Mouse (Mus musculus) skeletal muscle tissue, adult 2 months (tissue): Measurements from ENCODE around the gene Nrxn2.

ENCODE experiments used
- DNase-seq: peaks from one replicate; pipeline ENCODE4 v3.0.0-alpha.2; 2012; ENCODE audit warnings: low read depth, low spot score

Gene Nrxn2

DNA sequence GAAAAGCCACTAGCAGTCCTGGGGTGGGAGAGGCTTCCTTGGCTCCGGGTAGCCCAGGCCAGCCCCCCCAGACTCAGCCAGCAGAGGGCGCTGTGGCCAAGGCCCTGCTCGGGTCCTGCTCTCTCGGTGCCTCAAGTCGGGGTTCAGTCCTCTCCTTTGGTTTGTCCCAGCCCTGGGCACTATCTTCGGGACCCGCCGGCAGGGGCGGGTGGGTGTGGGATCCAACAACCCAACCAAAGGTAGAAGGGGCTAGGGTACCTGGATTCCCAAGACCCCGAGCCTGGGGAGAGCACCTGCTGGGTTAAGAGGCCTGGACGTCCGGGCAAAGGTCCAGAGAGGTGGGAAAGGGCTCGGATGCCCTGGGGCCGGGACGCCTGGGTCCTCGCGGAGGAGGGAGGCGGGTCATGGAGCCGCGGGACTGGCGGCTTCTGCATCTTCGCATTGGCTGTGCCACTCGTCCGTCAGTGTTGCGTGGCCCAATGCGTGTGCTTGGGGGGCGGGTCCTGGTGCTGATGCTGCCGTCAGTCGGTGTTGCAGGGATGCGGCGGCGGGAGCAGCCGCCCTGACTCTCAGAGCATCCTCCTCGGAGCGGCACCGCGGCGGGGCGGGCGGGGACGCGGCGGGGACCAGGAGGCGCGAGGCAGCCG, at the start of gene Nrxn2:
Gene Nrxn2 (plus strand): TSS at position 499 of the 647 bp plus-strand sequence.
- DNase-seq: peak; percentile 79

DNA sequence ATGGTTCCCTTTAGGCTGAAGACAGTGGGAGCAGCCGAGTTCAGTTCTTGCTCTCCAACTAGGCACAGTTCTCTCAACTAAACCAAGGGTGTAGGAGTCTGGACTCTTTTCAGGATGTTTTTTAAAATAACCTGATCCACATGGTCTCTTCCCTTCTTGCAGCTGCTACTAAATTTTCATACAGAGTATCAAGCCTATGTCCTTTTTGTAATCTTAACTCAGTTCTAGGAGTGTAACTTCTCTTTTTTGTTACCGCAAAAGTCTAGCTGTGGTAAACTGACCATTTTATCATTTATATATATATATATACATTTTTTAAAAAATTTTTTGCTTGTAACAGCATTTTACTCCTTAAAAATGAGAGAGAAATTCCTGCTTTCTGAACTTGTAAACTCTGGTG, 48.4 kb upstream of the Nrxn2 start:
- no peak for DNase-seq

DNA sequence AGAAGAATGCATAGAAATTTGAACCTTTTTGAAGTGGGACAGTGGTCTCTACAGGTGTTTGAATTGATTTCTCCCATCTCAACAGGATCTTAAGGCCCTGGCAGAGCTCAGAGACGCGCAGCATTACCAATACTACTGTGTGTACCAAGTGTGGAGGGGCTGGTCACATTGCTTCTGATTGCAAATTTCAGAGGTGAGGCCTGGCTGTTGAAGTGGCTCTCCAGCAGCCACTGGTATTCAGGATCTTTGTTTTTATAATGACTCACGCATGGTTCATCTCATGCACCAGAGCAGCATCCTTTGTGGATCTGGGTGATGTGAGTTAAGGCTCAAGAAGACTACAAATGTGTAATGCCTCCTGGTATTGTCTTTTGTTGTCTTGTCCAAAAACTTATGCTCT, 46.1 kb upstream of the Nrxn2 start:
- no peak for DNase-seq

DNA sequence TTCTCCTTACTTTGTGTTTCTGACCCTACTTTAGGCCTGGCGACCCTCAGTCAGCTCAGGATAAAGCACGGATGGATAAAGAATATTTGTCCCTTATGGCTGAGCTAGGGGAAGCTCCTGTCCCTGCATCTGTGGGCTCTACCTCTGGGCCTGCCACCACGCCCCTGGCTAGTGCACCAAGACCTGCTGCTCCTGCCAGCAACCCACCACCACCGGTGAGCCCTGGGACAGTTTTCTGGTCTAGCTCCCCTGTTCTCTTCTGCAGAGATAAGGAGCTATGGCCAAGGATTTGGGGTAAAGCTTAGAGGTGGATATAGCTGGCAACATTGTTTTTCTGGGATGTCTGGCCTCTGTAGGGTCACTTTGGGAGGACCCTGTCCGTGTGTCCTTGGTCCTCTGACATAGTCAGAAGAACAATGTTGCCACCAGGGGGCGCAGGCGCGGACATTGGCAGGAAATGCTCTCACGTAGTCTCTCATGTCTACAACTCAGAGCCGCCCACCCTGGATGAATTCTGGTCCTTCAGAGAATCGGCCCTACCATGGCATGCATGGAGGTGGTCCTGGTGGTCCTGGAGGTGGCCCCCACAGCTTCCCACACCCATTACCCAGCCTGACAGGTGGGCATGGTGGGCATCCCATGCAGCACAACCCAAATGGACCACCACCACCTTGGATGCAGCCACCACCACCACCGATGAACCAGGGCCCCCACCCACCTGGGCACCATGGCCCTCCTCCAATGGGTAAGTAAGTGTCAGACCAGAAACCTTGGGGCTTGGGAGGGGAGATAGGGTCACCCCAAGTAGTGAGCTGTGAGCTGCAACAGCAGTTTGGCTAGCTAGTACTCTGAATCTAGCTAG, 44.8 kb upstream of the Nrxn2 start:
- DNase-seq: peak; percentile 75

DNA sequence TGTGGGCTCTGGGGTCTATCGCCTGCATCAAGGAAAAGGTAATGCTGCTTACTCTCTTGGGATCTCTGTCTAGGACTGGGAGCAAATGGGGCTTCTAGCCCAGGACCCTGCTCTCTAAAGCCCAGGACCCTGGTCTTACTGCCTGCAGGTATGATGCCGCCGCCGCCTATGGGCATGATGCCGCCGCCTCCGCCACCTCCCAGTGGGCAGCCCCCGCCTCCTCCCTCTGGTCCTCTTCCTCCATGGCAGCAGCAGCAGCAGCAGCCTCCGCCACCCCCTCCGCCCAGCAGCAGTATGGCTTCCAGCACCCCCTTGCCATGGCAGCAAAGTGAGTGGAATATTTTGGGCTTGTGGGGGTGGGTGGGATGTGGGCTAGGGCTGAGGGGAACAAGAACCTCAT, 44.0 kb upstream of the Nrxn2 start:
- DNase-seq: no peak

DNA sequence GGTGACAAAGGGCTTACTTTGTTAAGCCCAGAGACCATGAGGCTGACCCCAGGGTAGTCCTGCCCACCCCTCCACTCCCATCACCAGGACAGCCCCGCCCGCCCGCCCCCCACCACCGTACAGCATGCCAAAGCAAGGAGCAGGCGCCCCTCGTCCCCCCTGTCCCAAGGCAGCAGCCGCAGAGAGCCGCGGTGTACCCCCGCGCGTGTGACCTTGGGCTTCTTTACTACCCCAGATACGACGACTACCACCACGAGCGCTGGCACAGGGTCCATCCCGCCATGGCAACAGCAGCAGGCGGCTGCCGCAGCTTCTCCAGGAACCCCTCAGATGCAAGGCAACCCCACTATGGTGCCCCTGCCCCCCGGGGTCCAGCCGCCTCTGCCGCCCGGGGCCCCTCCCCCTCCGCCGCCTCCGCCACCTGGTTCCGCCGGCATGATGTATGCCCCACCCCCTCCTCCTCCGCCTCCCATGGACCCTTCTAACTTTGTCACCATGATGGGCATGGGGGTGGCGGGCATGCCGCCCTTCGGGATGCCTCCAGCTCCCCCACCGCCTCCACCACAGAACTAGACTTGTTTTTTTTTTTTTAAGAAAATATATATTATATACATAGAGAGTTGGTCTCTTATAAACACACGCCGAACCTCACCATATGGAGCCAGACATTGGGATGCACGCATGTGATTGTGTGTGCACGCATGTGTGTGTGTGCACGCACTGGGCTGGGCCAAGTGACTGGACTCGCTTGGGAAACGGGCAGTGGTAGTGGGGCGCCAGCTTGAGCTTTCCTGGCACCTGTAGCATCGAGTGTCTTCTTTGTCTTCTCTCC, 42.9 kb upstream of the Nrxn2 start:
- DNase-seq: no peak

DNA sequence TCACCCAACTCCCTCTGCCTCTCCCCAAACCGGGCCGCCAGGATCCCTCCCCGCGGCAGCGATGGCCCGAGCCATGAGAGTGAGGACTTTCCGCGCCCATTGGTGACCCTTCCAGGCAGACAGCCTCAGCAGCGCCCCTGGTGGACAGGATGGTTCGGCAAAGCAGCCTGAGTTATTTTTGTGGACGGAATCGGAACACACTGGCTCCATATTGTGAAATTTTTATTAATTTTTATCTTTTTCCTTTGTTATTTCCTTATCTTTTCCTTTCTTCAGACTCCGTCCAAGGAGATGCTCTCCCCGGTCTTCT, 42.3 kb upstream of the Nrxn2 start:
- DNase-seq: no peak

DNA sequence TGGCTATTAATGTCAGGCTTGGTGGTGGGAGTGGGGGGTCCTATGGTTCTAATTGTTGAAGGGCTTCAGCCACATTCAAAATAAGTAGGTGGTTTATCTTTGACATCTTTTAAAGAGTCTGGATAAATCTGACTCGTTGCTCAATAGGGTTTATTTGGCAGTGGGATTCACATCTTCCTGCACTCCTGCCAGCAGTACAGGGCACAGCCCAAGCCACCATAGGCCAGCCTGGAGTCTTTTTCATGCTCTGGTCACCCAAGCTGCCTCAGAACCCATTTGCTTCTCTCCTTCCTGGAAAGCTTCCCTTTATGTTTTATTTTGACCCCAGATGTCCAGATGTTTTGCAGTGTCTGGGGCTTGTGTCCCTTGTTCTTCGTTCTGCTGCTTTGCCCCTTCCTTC, 41.9 kb upstream of the Nrxn2 start:
- DNase-seq: no peak

DNA sequence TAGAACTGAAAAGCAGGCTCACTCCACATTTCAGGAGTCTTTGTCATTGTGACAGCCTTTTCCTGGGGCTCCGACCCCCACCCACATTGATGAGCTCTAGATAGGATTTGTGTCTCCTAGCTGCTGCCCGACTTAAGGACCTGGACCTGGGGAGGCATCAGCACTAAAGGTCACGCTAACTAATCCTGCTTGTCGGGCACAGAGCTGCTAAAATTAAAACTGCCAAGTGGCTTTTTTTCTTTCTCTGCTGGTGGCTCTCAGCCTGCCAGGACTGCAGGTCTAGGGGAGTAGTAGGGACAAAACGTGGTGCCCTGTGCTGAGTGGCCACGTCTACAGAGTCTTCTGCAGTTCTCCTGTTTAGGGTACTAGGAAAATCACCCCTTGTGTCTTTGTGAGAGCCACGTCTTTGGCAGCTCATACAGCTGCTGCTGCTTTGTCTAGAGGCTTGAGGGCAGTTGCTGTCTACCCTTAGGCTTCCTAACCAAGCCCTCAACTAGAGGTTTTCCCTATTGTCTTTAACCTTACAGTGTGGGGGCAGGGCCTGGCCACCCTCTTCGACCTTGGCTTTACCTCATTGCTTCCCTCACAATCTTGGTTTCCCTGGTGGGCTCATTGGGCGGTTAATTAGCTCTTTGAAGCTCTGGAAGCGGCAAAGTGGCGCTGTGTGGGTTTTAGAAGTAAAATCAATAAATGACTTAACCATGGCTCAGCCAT, 41.0 kb upstream of the Nrxn2 start:
- DNase-seq: peak; percentile 82

DNA sequence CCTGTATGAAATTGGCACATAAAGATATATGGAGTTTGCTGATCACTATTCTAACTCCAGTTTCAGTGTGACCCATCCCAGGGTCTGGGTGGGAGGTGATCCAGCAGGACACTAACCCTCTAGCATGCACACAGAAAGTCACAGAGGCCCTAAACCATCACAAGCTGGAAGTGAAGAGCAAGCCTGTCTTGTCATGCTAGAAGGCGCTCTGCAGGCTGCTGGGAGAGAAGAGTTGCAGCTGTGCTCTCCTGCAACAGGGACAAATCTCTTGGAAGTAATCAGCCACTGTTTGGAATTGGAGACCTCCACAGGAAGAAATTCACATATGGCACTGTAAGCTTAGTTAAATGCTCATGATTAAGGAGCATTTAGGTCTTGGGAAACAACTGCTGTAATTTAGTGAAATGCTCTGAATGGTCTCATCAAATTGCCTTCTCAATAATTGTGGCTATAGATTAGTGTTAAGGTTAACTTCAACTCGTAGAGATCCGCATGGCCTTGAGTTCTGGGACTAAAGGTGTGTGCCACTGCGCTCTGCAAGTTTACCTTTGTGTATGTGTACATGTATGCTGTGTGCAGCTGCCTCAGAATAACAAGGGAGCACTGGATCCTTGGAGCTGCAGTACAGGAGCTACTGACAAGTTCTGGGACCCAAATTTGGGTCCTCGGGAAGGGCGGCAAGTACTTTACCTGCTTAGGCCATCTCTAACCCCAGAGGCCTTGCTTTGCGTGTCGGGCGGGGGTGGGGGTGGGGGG, 37.9 kb upstream of the Nrxn2 start:
- no peak for DNase-seq

DNA sequence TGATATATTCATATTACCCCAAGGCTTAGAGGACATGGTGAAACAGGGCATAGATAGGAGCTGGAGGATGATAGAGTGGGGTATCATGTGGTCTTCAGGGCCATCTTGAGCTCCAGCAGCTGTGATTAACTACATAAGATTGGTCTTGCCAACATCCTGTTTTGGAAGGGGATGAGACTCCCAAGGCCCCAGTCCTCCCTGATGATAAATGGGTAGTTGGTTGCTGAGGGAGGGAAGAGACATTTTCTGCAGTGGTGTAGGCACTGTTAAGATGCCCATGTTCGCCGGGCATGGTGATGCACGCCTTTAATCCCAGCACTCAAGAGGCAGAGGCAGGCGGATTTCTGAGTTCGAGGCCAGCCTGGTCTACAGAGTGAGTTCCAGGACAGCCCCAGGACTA, 37.3 kb upstream of the Nrxn2 start:
- DNase-seq: no peak

DNA sequence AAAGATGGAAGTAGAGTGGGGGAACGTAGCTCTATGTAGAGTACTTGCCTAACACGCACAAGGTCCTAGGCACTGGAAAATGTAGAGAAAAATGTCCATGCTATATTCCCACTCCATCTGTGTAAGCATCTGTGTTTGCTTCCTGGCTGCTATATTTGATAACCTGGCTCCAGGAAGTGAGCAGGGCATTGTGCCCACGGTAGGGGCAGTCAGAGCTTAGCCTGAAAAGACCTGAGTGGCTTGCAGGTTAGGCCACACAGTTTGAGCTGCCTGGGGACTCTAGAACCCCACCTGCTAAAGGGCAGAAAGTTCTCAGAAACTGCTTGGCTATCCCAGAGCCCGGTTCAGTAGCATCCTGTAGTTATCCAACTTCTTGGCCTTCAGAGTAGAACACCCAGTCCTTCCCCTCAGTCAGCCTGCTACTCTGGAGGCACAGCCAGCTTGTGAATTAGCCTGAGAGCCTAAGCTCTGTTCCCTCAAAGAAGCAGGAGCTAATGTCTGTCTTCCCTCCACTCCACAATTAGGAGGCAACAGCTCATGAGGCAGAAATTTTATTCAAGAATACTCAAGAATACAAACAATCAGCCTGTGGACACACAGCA, 36.1 kb upstream of the Nrxn2 start:
- peak; percentile 83 for DNase-seq

DNA sequence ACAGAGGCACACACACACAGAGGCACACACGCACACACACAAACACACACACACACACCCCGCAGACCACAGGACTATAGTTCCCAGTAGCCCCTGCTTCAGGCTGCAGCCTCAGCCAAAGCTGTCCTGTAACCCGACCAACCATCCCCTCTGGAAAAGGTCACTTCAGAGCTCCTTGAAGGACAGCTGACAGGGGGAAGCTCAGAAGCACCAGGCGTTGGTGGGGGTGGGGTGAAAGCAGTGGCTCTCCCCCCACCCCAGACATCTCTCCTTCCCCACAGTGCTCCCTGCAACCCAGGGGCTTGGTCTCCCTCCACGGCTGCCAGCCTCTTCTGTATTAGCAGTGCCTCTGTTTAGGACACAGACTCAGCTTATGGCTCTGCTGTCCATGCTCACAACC, 35.1 kb upstream of the Nrxn2 start:
- DNase-seq: peak; percentile 90

DNA sequence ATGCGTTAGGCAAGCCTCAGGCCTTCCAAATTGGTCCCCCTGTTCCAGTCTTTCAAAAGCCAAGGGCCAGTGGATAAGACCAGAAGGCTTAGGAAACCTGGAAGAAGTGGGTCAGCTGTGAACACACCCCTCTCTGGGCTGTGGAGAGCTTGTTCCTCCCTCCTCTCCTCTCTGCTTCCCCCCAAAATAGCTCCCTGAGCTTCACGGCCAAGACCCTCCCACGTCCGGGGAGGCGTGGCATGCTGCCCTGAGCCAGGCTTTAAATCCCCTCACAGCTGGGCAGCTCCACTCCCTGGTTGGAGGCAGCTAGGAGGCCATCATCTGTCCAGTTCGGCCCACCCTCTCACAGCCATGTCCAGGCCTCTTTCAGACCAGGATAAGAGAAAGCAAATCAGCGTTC, 34.4 kb upstream of the Nrxn2 start, which contains the start of gene Pygm:
Gene Pygm (plus strand): TSS at position 272 of the 400 bp plus-strand sequence.
- peak; percentile 98 for DNase-seq

DNA sequence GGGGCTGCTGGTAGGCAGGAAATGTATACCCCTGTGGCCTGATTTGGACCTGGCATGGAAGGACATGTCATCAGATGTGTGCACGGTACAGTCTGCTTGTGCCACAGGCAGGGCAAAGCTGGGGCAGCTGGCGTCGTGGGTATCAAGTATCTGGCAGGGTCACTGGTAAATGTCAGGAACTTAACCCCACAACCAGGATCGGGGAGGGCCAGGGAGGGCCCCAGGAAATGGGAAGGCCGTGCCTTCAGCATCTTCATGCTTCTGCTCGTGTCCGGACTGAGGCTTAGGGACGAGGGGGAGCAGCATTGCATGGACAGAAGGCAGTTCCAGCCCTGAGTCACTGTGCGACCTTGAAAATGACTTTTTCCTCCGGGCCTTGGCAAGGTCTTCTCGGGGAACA, 33.6 kb upstream of the Nrxn2 start:
- peak; percentile 95 for DNase-seq

DNA sequence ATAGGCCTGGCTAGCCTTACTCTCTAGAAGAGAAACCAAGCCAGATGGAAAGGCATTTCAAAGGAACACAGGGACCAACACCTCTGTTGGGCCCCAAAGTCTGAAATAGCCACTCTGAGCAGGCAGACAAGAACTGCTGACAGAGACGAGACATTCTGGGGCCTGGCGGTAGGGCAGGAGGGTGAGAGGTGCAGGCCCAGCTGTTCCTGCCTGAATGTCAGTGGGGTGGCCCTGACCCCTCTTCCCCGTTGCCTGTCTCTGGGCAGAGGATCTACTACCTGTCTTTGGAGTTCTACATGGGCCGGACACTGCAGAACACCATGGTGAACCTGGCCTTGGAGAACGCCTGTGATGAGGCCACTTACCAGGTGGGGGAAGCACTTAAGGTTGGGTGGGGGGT, 33.1 kb upstream of the Nrxn2 start:
- DNase-seq: no peak

DNA sequence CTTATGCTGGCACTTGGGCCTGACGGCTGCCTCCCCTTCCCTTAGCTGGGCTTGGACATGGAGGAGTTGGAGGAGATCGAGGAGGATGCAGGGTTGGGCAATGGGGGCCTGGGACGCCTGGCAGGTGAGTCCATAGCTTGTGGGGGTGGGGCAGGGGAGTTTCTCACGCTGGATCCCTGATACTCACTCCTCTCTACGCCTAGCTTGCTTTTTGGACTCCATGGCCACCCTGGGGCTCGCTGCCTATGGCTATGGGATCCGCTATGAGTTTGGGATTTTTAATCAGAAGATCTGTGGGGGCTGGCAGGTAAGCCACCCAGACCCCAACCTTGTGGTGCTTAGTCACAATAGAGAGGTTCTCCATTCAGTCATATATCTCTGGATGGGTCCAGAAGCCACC, 32.7 kb upstream of the Nrxn2 start:
- no peak for DNase-seq

DNA sequence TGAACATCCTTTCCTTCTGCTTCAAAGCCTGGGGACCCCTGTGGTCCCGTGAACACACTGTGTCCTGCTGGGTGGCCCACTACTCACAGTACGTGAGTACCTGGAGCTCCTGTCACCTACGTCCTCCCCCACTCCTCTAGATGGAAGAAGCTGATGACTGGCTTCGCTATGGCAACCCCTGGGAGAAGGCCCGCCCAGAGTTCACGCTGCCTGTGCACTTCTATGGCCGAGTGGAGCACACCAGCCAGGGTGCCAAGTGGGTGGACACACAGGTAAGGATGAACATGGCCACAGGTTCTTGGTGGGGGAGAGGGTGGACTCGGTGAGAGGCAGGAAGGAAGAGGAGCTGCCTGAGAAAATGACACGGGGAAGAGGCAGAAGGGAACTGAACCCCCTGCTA, 32.3 kb upstream of the Nrxn2 start:
- DNase-seq: no peak

DNA sequence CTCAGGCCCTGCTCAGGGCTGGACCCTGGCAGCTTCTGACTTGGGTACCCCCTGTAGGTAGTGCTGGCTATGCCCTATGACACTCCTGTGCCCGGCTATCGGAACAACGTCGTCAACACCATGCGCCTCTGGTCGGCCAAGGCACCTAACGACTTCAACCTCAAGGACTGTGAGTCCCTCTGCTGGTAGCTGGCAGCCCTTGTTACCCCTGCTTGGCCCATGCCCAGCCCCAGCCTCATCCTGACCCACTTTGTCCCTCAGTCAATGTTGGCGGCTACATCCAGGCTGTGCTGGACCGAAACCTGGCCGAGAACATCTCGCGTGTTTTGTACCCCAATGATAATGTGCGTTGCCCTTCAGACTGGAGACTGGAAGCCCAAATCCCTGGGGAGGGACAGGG, 30.5 kb upstream of the Nrxn2 start:
- peak; percentile 73 for DNase-seq

DNA sequence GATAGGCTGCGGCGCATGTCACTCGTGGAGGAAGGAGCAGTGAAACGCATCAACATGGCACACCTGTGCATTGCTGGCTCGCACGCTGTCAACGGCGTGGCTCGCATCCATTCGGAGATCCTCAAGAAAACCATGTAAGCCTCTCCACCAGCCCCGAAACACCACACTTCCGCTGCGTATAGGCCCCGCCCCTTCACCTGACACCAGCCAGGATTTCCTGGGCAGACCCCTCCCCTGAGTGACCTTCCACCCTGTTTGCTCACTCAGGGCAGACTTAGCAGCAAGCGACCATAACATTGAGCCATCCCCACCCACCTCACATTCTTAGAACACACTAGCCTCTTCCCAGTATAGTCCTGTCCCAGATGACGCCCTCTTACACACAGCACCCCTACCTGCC, 28.7 kb upstream of the Nrxn2 start:
- no peak for DNase-seq

DNA sequence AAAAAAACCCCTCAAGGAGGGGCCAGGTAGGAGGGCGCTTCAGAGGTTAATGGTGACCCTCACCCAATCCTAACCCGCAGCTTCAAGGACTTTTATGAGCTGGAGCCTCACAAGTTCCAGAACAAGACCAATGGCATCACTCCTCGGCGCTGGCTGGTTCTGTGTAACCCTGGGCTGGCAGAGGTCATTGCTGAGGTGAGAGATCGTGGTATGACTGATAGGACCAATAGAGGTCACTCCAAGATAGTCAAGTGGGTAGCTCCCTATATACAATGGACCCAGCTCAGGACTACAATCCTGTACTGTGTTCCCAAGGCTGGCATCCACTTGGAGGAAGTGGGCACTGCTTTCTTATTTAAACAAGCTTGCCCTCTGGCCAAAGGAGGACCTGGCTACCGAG, 28.3 kb upstream of the Nrxn2 start:
- DNase-seq: no peak
